Mouse (Mus musculus) midbrain, embryonic 15.5 days (tissue): ENCODE data around the gene Oser1. TPM values are rescaled to one million over a fixed set of nuclear protein-coding genes. Genes with fewer than 3 reads are reported as not detected.

Source experiments
- ATAC-seq: fragments of 200-750 bp; cut with Nextera tagmentation; replicated peaks from 2 replicates; pipeline ENCODE4 v1.8.0; 2017; ENCODE audit warnings: moderate TSS enrichment
- H3K27ac ChIP-seq: fragments of 300-500 bp; sonication (generic); 2 replicates; pipeline ENCODE4 v1.5.1; 2015; ENCODE audit warnings: mild to moderate bottlenecking, inconsistent platforms
- H3K27me3 ChIP-seq: fragments of 300-500 bp; sonication (generic); replicated peaks from 2 replicates; pipeline ENCODE4 v1.6.1; 2015; ENCODE audit warnings: inconsistent platforms
- H3K36me3 ChIP-seq: fragments of 300-500 bp; sonication (generic); replicated peaks from 2 replicates; pipeline ENCODE4 v1.6.1; 2015; ENCODE audit warnings: inconsistent platforms
- H3K4me1 ChIP-seq: fragments of 300-500 bp; sonication (generic); 2 replicates; pipeline ENCODE4 v1.6.1; 2015; ENCODE audit warnings: inconsistent platforms
- H3K4me2 ChIP-seq: fragments of 300-500 bp; sonication (generic); 2 replicates; pipeline ENCODE4 v1.6.1; 2015; ENCODE audit warnings: inconsistent platforms, mild to moderate bottlenecking, moderate library complexity
- H3K4me3 ChIP-seq: fragments of 300-500 bp; sonication (generic); 2 replicates; pipeline ENCODE4 v1.5.1; 2015; ENCODE audit warnings: mild to moderate bottlenecking, inconsistent platforms
- H3K9ac ChIP-seq: fragments of 300-500 bp; sonication (generic); 2 replicates; pipeline ENCODE4 v1.6.1; 2015; ENCODE audit warnings: mild to moderate bottlenecking, inconsistent platforms
- H3K9me3 ChIP-seq: fragments of 300-500 bp; sonication (generic); 2 replicates; pipeline ENCODE4 v1.6.1; 2016; ENCODE audit warnings: inconsistent platforms
- WGBS: fragments of 180-500 bp; shearing (Covaris S2); methylation state at CpG from one replicate; pipeline ENCODE4 v1.1.7; 2015; ENCODE audit warnings: mixed read lengths; 5-methylcytosine and 5-hydroxymethylcytosine counted together
- polyA plus RNA-seq: library from polyadenylated mRNA; unstranded; fragments of >200 nt; fragmentation: Nextera tagmentation; extraction: Ambion mirVana; gene quantifications from 2 replicates; pipeline ENCODE4 v1.2.1, GENCODE M21; 2015

Gene Oser1
- polyA plus RNA-seq, 1 experiment from 2014 or later: 73.1 TPM

DNA sequence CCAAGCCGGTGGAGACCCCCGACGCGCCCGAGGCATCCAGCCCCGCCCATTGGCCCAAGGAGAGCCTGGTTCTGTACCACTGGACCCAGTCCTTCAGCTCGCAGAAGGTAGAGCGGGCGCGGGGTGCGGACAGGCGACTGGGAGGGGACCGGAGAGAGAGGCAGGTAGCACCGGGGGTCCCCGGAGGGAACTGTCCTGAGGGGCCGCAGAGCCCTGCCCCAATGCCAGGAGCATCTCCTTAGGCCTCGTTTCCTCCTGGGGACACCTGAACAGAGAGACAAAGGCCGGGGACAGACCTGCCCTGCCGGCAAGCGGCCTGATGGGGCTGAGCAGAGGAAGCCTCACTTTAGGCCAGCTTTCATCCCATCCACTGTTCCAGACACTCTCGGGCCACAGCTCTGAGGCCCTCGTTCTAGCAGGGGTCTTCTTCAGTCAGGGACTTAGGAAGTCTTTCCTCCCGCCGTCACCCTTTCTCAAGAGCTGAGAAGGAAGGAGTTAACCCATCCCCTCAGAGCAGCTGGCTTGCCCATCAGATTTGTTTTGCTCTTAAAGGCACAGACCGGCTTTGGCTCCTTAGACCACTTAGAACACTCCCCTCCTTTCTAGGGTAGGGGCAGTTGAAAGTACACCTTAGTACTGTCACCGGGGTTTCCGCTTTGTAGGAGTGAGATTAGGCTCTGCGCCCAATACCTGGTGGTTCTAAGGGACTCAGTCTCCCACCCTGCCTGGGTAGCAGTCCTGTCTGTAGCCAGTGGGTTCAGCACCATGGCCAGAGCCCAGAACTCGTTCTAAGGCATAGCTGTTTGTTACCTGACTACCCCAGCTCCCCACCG is 14.3 kb upstream of the Oser1 start:
- Histone ChIP-seq H3K9me3 (no peaks in the 10 kb centered on the region), H3K27ac (peak overlapping the region; percentile 87), H3K9ac (peak overlapping the region; percentile 81), H3K4me1 (peaks cover 32% of the 10 kb centered on the region), H3K36me3 (no peaks in the 10 kb centered on the region), H3K4me2 (peak overlapping the region; percentile 65), H3K4me3 (peak overlapping the region; percentile 72), H3K27me3 (no peaks in the 10 kb centered on the region)
- ATAC-seq: peak; percentile 75
- 2% methylated on average over 30 of the region's 30 CpGs for WGBS

GRCm38 (mm10) chr2:163438246-163438618 is 13.7 kb upstream of the Oser1 start, which contains the start of gene Gdap1l1:
Gdap1l1 (plus strand) TSS chr2:163438476.
- Histone ChIP-seq H3K9me3 (no peaks in the 10 kb centered on the region), H3K27me3 (no peaks in the 10 kb centered on the region), H3K9ac (peak within 1 kb of the TSS; percentile 81), H3K4me3 (peak within 1 kb of the TSS; percentile 72), H3K4me1 (peaks cover 32% of the 10 kb centered on the region), H3K36me3 (no peaks in the 10 kb centered on the region), H3K27ac (peak within 1 kb of the TSS; percentile 87), H3K4me2 (peak within 1 kb of the TSS; percentile 65)
- 0% methylated on average over 17 of the region's 18 CpGs for WGBS
- ATAC-seq: peak; percentile 89

DNA sequence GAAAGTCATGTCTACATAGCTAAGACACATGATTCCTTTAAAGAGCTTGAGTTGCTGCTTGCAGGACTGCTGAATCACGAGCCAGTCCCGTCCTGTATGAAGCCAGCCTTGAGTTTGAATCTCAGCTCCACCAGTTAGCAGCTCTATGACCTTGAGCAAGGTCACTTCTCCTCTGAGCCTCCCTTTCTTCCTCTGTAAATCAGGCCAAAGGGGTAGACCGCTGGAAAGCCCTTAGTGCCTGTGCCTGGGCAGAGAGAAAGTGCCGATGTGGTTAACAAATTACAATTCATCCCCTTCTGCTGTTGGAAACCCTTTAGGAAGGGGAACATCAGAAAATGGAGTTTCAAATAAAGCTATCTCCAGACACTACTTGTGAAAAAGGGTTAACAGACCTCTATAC is 13.3 kb upstream of the Oser1 start:
- H3K27ac ChIP-seq: peak overlapping the region; percentile 87

GRCm38 (mm10) chr2:163433971-163434370 is 9.5 kb upstream of the Oser1 start:
- H3K9me3 ChIP-seq: no peaks in the 10 kb centered on the region
- 17% methylated on average over 4 of the region's 4 CpGs for WGBS
- H3K27ac ChIP-seq: no peak overlapping the region
- no peak overlapping the region for H3K4me3 ChIP-seq
- no peaks in the 10 kb centered on the region for H3K36me3 ChIP-seq
- no peak overlapping the region for H3K9ac ChIP-seq
- no peaks in the 10 kb centered on the region for H3K27me3 ChIP-seq
- H3K4me2 ChIP-seq: no peak overlapping the region
- ATAC-seq: no peak
- H3K4me1 ChIP-seq: 0 out of 2 replicates have a peak, but pooled peaks cover 5% of the 10 kb centered on the region

More for the DNA sequence above, 13.3 kb upstream of the Oser1 start:
- Histone ChIP-seq H3K9me3 (no peaks in the 10 kb centered on the region), H3K4me2 (peak overlapping the region; percentile 65), H3K27me3 (no peaks in the 10 kb centered on the region), H3K36me3 (no peaks in the 10 kb centered on the region), H3K9ac (peak overlapping the region; percentile 81), H3K4me1 (peaks cover 32% of the 10 kb centered on the region), H3K4me3 (peak overlapping the region; percentile 72)
- WGBS: 41% methylated on average over 4 of the region's 4 CpGs
- ATAC-seq: 0 out of 2 replicates have a peak, but pooled peaks have one; percentile 15

DNA sequence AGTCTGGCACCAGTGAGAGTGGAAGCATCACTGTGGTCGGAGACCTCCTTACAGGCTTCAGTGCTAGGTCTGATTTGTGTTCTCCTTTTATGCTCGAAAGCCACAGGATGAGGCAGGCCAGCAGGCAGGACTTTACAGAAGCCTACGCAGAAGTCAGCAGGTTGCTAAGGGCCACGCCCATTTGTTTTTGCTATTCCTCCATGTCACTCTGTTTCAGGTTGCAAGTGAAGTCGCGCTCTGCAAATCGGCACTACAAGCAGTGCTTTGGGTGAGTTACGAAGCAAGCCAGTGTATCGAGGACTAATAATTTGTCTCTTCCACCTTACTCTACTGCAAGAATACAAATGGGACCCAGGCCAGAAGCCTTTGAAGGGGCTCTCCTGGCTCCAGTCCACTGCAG is 6.8 kb upstream of the Oser1 start:
- Histone ChIP-seq H3K27ac (no peak overlapping the region), H3K9ac (no peak overlapping the region), H3K4me3 (no peak overlapping the region), H3K27me3 (no peaks in the 10 kb centered on the region), H3K36me3 (no peaks in the 10 kb centered on the region), H3K9me3 (no peaks in the 10 kb centered on the region), H3K4me2 (no peak overlapping the region), H3K4me1 (no peaks in the 10 kb centered on the region)
- WGBS: 88% methylated on average over 9 of the region's 9 CpGs
- ATAC-seq: no peak

DNA sequence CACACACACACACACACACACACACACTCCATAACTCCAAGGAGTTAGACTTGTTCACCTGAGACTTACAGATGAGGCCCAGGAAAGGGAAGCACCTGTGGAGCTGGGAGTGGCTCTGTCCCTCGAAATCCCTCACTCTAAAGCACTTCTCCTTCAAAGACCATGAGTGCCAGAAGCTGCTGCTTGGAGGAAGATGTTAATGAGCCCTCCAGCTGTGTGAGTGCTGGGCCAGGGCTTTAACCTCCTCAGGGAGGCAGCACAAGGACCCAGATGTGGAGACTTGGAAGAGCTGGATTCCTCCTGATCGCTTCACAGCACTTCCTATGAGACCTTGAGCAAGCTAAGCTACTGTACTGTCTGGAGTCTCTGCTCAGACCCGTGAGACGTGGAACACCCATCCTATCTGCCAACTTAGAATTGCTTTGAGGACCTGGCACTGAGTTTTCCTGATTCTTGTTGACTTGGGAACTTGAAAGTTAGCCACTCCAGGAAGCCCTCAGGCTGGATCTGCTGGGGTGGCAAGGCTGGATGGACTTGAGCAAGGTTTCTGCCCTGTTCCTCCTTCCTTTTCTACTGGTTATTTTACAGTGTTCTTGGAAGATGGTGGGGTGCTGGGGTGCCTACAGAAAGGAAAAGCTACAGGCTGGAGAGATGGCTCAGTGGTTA is 4.0 kb upstream of the Oser1 start:
- no peak overlapping the region for H3K4me2 ChIP-seq
- no peak for ATAC-seq
- H3K4me3 ChIP-seq: no peak overlapping the region
- no peaks in the 10 kb centered on the region for H3K36me3 ChIP-seq
- H3K4me1 ChIP-seq: no peaks in the 10 kb centered on the region
- H3K9ac ChIP-seq: no peak overlapping the region
- no peaks in the 10 kb centered on the region for H3K9me3 ChIP-seq
- H3K27ac ChIP-seq: no peak overlapping the region
- WGBS: 67% methylated on average over 4 of the region's 4 CpGs
- H3K27me3 ChIP-seq: no peaks in the 10 kb centered on the region

- Histone ChIP-seq H3K9ac (no peak overlapping the region), H3K27me3 (no peaks in the 10 kb centered on the region), H3K4me1 (peaks cover 25% of the 10 kb centered on the region), H3K4me3 (no peak overlapping the region), H3K36me3 (0 out of 2 replicates have a peak, but pooled peaks cover 2% of the 10 kb centered on the region), H3K4me2 (no peak overlapping the region), H3K27ac (no peak overlapping the region), H3K9me3 (no peaks in the 10 kb centered on the region)
- WGBS: 88% methylated on average over 9 of the region's 9 CpGs
- no peak for ATAC-seq
Measured at GRCm38 (mm10) chr2:163422895-163423660, 1.4 kb downstream of the Oser1 start.

GRCm38 (mm10) chr2:163420366-163420886 is 4.1 kb downstream of the Oser1 start:
- no peak for ATAC-seq
- no peaks in the 10 kb centered on the region for H3K9me3 ChIP-seq
- H3K27me3 ChIP-seq: no peaks in the 10 kb centered on the region
- peak overlapping the region; percentile 100 for H3K4me3 ChIP-seq
- peak overlapping the region; percentile 84 for H3K4me2 ChIP-seq
- 0 out of 2 replicates have a peak, but pooled peaks cover 2% of the 10 kb centered on the region for H3K36me3 ChIP-seq
- peak overlapping the region; percentile 87; the same call in 1 of the 2 replicates for H3K27ac ChIP-seq
- WGBS: 40% methylated on average over 10 of the region's 10 CpGs
- H3K4me1 ChIP-seq: peaks cover 34% of the 10 kb centered on the region
- H3K9ac ChIP-seq: peak overlapping the region; percentile 90

GRCm38 (mm10) chr2:163419346-163420045 is 5.0 kb downstream of the Oser1 start:
- WGBS: under 1% methylated on average over 70 of the region's 71 CpGs
- peaks cover 34% of the 10 kb centered on the region for H3K4me1 ChIP-seq

DNA sequence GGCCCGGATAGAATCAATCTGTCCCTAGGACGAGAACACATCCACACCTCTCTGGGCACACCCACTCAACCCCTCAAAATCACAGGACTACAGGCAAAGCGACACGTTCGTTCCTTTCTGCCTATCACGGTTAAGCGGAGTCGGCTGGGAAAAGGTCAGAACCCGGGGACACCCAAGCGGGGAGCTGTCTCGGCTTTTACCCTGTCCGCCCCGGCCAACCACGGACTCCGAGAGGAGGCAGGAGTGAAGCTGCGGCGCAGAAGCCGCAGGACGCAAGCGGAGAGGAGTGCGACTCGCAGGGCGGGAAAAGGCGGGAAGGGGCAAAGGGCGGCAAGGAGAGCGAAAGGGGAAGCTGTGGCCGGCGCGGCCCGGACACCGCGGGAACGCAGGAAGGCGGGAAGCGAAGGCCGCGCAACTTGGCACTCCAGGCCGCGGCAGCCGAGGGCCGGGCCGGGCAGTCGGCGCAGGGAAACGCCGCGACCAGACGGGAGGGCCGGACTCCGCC is 5.6 kb downstream of the Oser1 start:
- under 1% methylated on average over 50 of the region's 50 CpGs for WGBS
- Histone ChIP-seq H3K27ac (peak overlapping the region; percentile 77), H3K27me3 (no peaks in the 10 kb centered on the region), H3K9ac (peak overlapping the region; percentile 85), H3K9me3 (no peaks in the 10 kb centered on the region), H3K4me2 (peak overlapping the region; percentile 72), H3K4me1 (peaks cover 34% of the 10 kb centered on the region), H3K36me3 (0 out of 2 replicates have a peak, but pooled peaks cover 2% of the 10 kb centered on the region), H3K4me3 (peak overlapping the region; percentile 100)
- ATAC-seq: peak; percentile 66

More at GRCm38 (mm10) chr2:163419346-163420045, 5.0 kb downstream of the Oser1 start:
- peak; percentile 99 for ATAC-seq
- peak overlapping the region; percentile 100 for H3K4me3 ChIP-seq
- no peaks in the 10 kb centered on the region for H3K27me3 ChIP-seq
- H3K27ac ChIP-seq: peak overlapping the region; percentile 87
- H3K4me2 ChIP-seq: peak overlapping the region; percentile 84
- H3K36me3 ChIP-seq: 0 out of 2 replicates have a peak, but pooled peaks cover 2% of the 10 kb centered on the region
- no peaks in the 10 kb centered on the region for H3K9me3 ChIP-seq
- peak overlapping the region; percentile 90 for H3K9ac ChIP-seq

DNA sequence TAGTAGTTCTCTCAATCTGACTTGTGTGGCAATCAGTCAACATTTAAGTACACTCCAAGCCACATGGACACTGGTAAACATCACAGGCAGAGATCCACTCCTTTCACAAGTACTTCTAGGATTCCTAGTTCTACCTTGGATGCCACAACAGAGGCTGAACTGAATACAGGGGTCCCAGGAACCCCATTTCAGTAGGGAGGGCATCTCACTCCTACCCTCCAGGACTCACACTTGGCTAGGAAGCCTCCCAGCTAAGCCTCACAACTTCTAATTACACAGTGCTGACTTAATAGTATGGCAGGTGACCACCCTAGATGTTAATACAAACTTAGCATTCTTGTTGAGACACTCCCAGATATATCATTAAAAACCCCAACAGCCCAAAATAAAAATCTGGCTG is 6.7 kb downstream of the Oser1 start:
- Histone ChIP-seq H3K27ac (no peak overlapping the region), H3K4me3 (0 out of 2 replicates have a peak overlapping the region, but pooled peaks have one; percentile 100), H3K9me3 (no peaks in the 10 kb centered on the region), H3K27me3 (no peaks in the 10 kb centered on the region), H3K9ac (no peak overlapping the region), H3K4me2 (peak overlapping the region; percentile 72), H3K4me1 (peaks cover 34% of the 10 kb centered on the region), H3K36me3 (0 out of 2 replicates have a peak, but pooled peaks cover 5% of the 10 kb centered on the region)
- no peak for ATAC-seq
